Mouse (Mus musculus) erythroblast, embryonic 14.5 days (primary cell): ENCODE results near the gene Cdc42ep4. TPM values are rescaled to one million over a fixed set of nuclear protein-coding genes. Genes with fewer than 3 reads are reported as not detected.

Source experiments
- H3K27me3 ChIP-seq: 2 replicates; pipeline ENCODE4 v1.6.1; 2012; ENCODE audit warnings: inconsistent platforms; ENCODE audit not compliant: control insufficient read depth
- H3K36me3 ChIP-seq: 2 replicates; pipeline ENCODE4 v1.6.1; 2012; ENCODE audit warnings: mild to moderate bottlenecking, inconsistent platforms; ENCODE audit not compliant: control insufficient read depth
- H3K4me1 ChIP-seq: 2 replicates; pipeline ENCODE4 v1.6.1; 2012; ENCODE audit warnings: inconsistent platforms; ENCODE audit not compliant: control insufficient read depth
- H3K4me3 ChIP-seq: replicated peaks from 2 replicates; pipeline ENCODE3; 2012; ENCODE audit warnings: moderate library complexity, mild to moderate bottlenecking, inconsistent platforms
- H3K9me3 ChIP-seq: 2 replicates; pipeline ENCODE4 v1.6.1; 2012; ENCODE audit warnings: low read length, inconsistent platforms, mixed read lengths; ENCODE audit not compliant: control insufficient read depth
- GATA1 ChIP-seq: IDR thresholded peaks from 2 replicates; pipeline ENCODE4 v1.6.1; 2012; ENCODE audit warnings: low read length, inconsistent platforms, mixed read lengths
- TAL1 ChIP-seq: IDR thresholded peaks from 3 replicates; pipeline ENCODE4 v1.6.1; 2012; ENCODE audit warnings: low read length, inconsistent platforms, mixed read lengths
- polyA plus RNA-seq: library from polyadenylated mRNA; stranded (reverse); fragments of >175 nt; gene quantifications from 2 replicates; pipeline ENCODE4 v1.2.3, GENCODE M21; 2012

The Cdc42ep4 gene
- polyA plus RNA-seq, 1 experiment = 7.3 TPM

DNA sequence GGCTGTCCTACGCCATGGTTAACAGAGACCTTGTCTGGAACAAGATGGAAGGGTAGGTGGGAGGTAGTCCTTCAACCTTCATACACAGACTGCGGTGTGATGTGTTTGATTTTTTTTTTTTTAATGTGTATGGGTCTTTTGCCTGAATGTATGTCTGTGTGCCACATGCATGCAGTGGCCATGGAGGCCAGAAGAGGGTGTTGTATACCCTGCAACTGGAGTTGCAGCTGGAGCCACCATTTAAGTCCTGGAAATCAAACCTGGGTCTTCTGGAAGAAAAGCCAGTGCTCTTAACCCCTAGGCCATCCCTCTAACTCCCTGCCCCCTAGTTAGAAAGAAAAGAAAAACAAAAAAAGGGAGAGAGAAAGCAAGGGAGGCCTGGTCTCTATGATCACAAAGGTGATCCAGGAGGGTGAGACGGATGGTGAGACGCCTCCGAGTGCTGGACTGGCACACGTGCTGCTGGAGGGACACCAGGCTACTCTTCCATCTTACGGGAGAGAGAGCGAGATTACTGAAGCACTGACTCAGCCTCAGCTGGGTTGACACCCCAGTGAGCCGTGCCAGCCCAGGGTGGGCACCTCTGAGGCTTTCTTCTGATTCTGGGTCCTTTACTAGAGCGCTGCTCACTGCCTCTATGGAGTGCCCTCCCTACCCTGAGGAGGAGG lies 19.6 kb downstream of the Cdc42ep4 start:
- no peaks in the 10 kb centered on the region for H3K27me3 ChIP-seq
- no peak for TF ChIP-seq TAL1
- TF ChIP-seq GATA1 = no peak
- no peak overlapping the region for H3K4me3 ChIP-seq
- no peaks in the 10 kb centered on the region for H3K9me3 ChIP-seq
- peaks cover 94% of the 10 kb centered on the region for H3K36me3 ChIP-seq
- peaks cover 40% of the 10 kb centered on the region for H3K4me1 ChIP-seq

DNA sequence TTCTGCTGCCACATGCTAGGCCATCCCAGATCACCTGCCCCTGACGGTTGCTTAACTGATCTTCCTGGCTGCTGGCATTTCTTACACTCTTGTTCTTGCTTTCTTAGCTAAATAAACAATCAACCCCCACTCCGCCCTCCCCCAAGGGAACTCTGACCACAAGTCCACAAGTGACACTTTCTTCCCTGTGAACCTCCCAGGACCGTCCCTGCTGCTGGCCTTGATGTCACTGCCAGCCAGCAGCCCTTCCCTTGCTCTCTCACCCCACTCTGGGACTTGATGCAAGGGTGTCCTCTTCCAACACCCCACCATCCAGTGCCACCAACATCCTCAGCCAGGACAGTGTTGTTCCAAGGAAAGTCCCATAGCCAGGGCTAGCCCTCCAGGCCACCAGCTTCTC lies 20.8 kb downstream of the Cdc42ep4 start:
- Histone ChIP-seq H3K27me3 (no peaks in the 10 kb centered on the region), H3K36me3 (peaks cover 94% of the 10 kb centered on the region), H3K4me3 (no peak overlapping the region), H3K9me3 (no peaks in the 10 kb centered on the region), H3K4me1 (peaks cover 31% of the 10 kb centered on the region)
- no peak for TF ChIP-seq GATA1
- TF ChIP-seq TAL1 = no peak

DNA sequence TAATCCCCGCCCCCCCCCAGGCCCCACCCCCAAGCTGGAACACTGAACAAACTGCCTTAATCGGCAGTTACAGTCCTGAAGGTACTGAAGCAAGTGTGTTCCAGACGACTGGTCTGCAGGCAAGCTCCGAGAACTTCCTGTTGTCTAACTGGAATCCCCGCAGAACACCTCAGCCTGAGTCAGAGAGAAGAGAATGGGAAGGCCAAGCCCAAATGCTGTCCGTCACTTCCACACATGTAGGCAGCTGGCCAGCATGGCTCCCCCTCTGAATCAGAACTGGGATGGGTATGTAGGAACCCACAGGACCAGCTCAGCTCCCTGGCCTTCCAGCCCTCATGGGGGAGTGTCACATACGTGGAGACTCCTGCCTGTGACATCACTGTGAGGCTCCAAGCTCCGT lies 21.8 kb downstream of the Cdc42ep4 start:
- TF ChIP-seq GATA1 (no peak), TAL1 (no peak)
- H3K36me3 ChIP-seq = peaks cover 92% of the 10 kb centered on the region
- H3K4me1 ChIP-seq = peaks cover 25% of the 10 kb centered on the region

DNA sequence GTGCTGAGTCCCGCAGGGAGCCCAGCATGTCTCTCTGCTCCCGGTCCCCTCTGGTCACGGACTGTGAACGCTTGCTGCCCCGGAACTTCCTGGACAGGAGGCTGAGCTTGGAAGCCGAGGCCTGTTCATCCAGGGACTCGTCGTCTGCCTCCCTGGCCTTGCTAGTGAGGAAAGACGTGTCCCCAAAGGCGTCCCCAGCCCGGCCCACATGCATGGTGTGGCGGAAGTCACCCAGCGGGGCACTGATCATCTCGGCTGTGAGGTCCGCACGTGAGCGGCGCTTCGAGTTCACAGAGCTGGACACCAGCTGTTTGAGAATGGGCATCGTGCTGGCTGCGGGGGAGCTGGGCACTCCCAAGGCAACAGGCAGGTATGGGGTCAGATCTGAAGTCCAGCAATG lies 22.4 kb downstream of the Cdc42ep4 start:
- TF ChIP-seq TAL1 = no peak
- no peak for TF ChIP-seq GATA1
- peaks cover 87% of the 10 kb centered on the region for H3K36me3 ChIP-seq
- no peaks in the 10 kb centered on the region for H3K9me3 ChIP-seq
- no peaks in the 10 kb centered on the region for H3K27me3 ChIP-seq
- no peak overlapping the region for H3K4me3 ChIP-seq
- peaks cover 21% of the 10 kb centered on the region for H3K4me1 ChIP-seq

More for the DNA sequence above, 21.8 kb downstream of the Cdc42ep4 start:
- Histone ChIP-seq H3K27me3 (no peaks in the 10 kb centered on the region), H3K4me3 (no peak overlapping the region), H3K9me3 (no peaks in the 10 kb centered on the region)

DNA sequence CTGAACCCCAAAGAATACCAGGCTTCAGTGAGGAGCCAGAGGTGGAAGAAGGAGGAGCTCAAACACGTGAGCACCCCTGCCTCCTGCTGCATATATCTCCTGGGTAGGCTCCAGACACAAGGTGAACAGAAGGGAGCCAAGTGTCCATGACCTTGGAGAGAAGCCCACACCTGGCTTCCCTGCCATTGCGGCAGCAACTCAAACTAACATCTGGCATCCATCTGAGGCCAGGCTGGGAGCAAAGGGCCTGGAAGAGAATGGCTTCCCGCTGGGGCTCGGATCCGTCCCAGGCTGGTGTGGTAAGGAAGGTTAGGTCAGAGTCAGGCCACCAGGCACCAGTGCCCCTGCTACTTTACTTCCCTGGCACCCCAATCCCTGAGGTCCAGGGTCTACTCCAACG lies 23.7 kb downstream of the Cdc42ep4 start:
- H3K27me3 ChIP-seq = no peaks in the 10 kb centered on the region
- no peak for TF ChIP-seq TAL1
- no peak for TF ChIP-seq GATA1
- H3K4me3 ChIP-seq = no peak overlapping the region
- H3K9me3 ChIP-seq = no peaks in the 10 kb centered on the region
- H3K4me1 ChIP-seq = peaks cover 8% of the 10 kb centered on the region
- H3K36me3 ChIP-seq = peaks cover 75% of the 10 kb centered on the region

DNA sequence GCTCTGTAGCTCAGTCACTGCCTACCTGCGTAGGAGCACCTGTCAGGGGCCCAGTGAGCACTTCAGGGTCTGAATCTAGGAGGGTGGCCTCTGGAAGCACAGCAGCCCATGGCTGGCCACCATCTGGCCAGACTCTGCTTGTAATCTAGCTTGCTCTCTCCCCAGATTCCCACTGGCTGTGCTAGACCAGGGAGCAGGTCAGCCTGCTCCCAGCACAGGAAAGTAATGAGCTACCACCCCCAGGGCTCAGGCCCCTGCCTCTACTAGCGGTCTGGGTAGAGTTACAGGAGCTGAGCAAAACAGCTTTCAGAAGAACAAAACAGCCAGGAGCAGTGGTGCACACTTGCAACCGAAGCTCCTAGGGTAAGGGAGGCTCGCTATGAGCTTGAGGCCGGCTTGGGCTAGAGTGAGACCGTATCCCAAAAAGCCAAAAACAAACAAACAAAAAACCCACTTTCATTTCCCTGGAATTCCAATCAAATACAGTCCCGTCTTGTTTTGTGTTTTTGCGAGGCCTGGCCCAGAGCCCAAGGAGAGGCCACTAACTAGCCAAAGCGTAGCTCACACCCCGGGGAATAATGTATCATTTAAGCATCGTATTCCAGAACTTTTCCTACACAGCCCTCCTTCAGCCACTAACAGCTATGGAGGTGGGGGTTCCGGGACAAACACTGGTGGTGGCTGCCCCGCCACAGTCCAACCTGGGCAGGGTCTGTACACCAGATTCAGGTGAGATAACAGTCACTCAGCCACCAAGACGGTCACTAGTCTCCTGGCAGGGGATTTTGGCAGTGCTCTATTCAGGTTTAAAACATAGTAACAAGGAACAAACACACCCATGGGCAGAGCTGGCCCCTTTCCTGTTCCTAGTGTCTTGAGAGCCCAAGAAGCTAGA lies 24.4 kb downstream of the Cdc42ep4 start:
- no peaks in the 10 kb centered on the region for H3K9me3 ChIP-seq
- peaks cover 8% of the 10 kb centered on the region for H3K4me1 ChIP-seq
- H3K4me3 ChIP-seq = no peak overlapping the region
- peaks cover 71% of the 10 kb centered on the region for H3K36me3 ChIP-seq
- no peak for TF ChIP-seq TAL1
- TF ChIP-seq GATA1 = no peak
- H3K27me3 ChIP-seq = no peaks in the 10 kb centered on the region

DNA sequence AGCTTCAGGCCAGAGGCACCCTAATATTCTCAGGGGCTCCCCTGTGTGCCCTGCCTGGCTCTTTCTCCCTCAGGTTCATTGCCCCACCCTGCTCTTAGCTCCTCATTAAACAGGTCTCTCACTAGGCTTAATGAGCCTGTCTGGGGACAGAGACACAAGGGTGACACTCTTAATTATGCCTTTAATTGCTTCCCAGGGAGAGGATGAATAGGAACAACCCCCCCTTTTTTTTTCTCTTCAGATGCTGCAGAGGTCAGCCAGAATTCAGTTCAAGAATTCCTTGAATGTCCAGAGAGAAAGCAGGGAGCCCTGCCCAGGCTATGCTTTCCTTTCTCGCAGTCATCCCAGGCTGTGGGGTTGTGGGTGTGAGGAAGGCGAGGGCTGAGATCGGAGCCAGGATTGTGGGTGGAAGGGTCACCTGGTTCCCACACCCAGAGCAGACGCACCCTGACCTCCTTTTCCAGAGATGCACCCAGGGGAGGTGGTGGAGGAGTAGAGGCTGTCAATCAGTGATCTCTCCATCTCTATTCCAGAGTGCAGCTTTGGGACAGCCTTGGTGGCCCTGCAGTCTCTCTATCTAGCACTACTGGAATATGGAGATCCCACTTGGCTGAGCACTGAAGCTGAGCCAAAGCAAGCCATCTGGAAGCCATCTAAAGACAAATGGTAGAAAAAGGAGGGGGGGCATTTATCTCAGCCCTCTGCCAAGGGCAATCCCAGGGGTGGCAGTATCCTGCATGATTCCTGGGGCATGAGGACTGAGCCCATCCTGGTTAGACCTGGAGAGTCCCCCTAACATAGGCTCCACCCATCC lies 26.2 kb downstream of the Cdc42ep4 start:
- Histone ChIP-seq H3K4me1 (peaks cover 5% of the 10 kb centered on the region), H3K36me3 (peaks cover 53% of the 10 kb centered on the region), H3K9me3 (no peaks in the 10 kb centered on the region), H3K27me3 (no peaks in the 10 kb centered on the region), H3K4me3 (no peak overlapping the region)
- no peak for TF ChIP-seq TAL1
- no peak for TF ChIP-seq GATA1

DNA sequence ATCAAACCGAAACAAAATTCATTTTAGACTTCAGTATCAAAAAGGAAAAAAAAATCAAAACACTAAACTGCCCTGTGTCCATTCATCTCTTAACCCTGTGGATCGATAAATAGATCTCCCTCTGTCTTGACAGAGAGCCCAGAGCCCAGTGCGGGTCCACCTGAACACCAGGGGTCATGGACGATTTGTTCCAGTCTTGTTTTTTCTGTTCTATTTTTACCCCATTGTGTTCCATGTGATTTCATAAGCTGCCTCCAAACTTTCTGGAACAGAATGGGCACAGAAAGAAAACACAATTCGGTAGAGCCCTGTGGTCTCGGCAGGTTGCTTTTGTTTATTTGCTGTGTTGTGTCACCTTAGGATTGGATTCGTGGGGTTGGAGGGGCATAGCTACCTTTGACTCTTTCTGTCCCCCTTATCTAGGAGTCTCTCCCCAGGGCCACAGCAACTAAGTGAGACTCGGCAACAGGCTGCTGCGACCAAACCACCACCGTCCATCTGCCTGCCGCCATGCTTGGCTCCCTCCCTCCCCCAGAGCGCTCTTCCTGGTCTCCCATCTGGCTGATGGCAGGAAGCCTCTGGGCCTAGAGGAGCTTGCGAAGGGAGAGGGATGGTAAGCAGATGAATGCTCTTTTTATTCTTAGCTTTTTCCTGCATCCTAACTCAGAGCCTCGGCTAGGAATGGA lies 29.1 kb downstream of the Cdc42ep4 start:
- peaks cover 25% of the 10 kb centered on the region for H3K36me3 ChIP-seq
- peaks cover 6% of the 10 kb centered on the region for H3K4me1 ChIP-seq
- TF ChIP-seq TAL1 (no peak), GATA1 (no peak)
- H3K4me3 ChIP-seq = no peak overlapping the region
- H3K9me3 ChIP-seq = no peaks in the 10 kb centered on the region
- H3K27me3 ChIP-seq = peaks cover 2% of the 10 kb centered on the region; the same call in 1 of the 2 replicates
